Mouse (Mus musculus) myocyte (in vitro differentiated cells): ENCODE measurements at regions not wholly inside any gene's neighbourhood (a gene's known extent, or its start where the extent isn't known, plus 50 kb on each side); places are given as distances from the start of the nearest gene placed in this dataset.

Experiments
- POLR2A ChIP-seq: IDR thresholded peaks from one replicate; pipeline ENCODE4 v1.6.1; 2011; ENCODE audit warnings: low read depth, mild to moderate bottlenecking, control low read depth, moderate library complexity; ENCODE audit not compliant: insufficient read length
- POLR2AphosphoS2 ChIP-seq: IDR thresholded peaks from one replicate; pipeline ENCODE4 v1.6.1; 2011; ENCODE audit warnings: low read depth, control low read depth; ENCODE audit not compliant: insufficient read length
- USF1 ChIP-seq: IDR thresholded peaks from one replicate; pipeline ENCODE4 v1.6.1; 2011; ENCODE audit warnings: low read depth, mild to moderate bottlenecking, control low read depth, moderate library complexity

DNA sequence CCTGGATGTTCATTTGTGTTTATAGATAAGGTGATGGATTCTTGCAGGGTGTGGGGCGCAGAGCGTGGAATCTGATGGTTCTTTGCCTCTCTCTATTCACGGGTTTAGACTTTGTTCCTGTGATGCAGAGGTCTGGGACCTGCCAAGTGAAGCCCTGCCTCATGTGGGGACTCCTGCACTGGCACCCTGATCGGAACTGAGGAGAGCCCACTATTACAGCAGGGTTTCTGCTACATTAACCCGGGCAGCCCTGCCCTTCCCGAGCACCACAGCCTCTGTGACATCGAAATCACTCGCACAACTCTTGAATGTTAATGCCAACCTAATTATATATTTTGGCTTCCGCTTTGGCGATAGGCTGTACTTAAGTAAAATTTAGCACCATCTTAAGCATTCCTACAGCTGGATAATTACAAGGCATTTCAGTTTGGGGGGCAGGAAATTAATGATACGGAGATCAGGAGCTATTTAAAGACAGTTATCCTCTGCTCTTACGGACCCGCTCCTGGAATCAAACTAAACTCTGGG lies 294.7 kb downstream of the Irs2 start:
- no peak for TF ChIP-seq POLR2A
- no peak for TF ChIP-seq POLR2AphosphoS2
- no peak for TF ChIP-seq USF1
